Mouse (Mus musculus): ENCODE measurements around the gene Cavin1. TPM values are rescaled to one million over a fixed set of nuclear protein-coding genes. Genes with fewer than 3 reads are reported as not detected.
"Not testable (repeated sequence)": the region's sequence is repeated elsewhere in the genome, so short reads cannot be mapped to it uniquely, and the experiment has no call there.

The Cavin1 gene
- 21.9 and 24.6 TPM in 2 replicates for polyA plus RNA-seq (2016; fragmentation: Nextera tagmentation; extraction: Ambion mirVana)

DNA sequence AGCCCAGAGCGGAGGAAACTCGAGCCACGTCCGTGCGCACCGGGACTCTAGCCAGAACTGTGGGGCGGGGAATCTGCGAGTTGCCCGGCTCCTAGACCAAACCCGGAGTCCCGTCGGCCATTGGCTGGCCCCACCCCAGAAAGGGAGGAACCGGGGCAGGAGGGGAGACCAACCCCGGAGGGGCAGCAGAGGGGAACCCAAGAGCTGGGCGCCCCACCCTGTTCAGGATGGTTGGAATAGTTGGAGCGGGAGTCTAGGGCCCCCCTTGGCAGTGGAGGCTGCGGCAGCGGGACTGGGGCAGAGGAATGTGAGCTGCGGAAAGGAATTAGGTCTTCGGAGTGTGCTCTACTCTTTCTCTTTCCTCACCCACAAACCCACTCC is at the start of gene Cavin1:
Cavin1 (minus strand) TSS at position 331 of the 381 bp plus-strand sequence.
- peaks cover 97% of the 10 kb centered on the region for H3K27me3 ChIP-seq (ENCODE audit: low read depth, poor library complexity, severe bottlenecking)
- peaks cover 20% of the 10 kb centered on the region for H3K4me1 ChIP-seq
- peak within 1 kb of the TSS; percentile 56 for H3K27ac ChIP-seq
- no peaks in the 10 kb centered on the region for H3K36me3 ChIP-seq
- no peaks in the 10 kb centered on the region for H3K9me3 ChIP-seq (replicated peaks)
- DNase-seq (ENCODE audit: low spot score): peak; percentile 61
- 2% methylated on average over 20 of the region's 20 CpGs for WGBS
- H3K4me3 ChIP-seq: peak within 1 kb of the TSS; percentile 55

DNA sequence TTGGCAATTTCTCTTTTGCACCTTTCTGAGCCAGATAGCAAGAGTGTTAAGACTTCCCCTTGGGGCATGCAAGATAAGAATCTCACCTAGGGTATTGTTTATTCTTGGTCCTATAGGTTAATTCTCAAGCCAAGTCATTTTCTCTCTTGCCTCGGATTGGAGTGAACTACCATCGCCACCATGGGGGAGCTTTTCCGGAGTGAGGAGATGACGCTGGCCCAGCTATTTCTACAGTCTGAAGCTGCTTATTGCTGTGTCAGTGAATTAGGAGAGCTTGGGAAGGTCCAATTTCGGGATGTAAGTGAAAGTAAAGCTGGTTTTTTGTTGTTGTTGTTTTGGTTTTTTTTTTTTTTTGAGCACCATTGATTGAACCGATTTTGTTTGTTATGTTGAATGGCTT is 41.0 kb upstream of the Cavin1 start:
- H3K4me3 ChIP-seq: no peak overlapping the region
- WGBS: 87% methylated on average over 6 of the region's 6 CpGs
- peaks cover 33% of the 10 kb centered on the region for H3K36me3 ChIP-seq
- no peaks in the 10 kb centered on the region for H3K9me3 ChIP-seq (replicated peaks)
- no peak for DNase-seq (ENCODE audit: low spot score)
- H3K4me1 ChIP-seq: peaks cover 16% of the 10 kb centered on the region
- no peaks in the 10 kb centered on the region for H3K27me3 ChIP-seq (ENCODE audit: low read depth, poor library complexity, severe bottlenecking)
- H3K27ac ChIP-seq: no peak overlapping the region

DNA sequence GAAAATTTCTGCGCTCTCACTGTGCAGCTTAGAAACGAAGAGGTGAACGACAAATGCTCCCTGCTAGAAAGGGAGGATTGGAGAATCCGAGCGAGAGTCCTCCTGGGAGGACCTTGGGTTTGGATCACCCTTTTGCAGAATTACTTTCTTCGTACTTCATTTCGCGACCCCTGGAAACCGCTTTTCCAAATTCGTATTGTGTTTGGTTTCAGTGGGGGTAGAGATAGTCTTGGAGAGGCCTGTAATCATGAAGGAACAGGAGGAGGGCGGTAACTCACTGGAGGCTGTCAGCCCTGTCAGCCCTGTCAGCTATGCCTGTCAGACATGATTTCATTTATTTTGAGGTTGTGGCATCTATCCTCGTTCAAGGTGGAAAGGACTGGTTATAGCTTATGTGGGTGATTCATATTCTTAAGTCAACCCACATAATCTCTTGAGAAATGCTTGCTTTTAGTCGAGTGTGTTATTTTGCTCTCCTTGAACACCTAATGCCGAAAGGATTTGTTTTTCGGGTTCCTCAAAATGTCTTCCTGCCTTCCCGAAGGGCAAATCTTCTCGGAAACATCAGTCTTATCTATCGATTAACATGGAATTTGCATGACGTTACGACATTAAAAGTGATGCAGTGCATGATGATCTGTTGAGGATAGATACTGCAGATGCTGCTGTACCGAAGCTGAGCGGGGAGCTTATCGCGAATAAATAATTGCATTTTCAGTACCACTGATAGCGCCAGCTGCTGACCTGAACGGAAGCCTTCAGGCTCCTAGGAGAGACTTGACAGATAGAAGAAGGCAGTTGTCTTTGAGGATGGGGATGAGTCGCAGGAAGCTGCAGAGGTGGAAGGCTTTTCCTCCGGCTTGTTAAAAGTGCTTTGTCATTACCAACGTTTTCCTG is 39.4 kb upstream of the Cavin1 start:
- 17% methylated on average over 29 of the region's 29 CpGs for WGBS
- Histone ChIP-seq H3K4me3 (peak overlapping the region; percentile 77), H3K27me3 (ENCODE audit: low read depth, poor library complexity, severe bottlenecking) (peaks cover 4% of the 10 kb centered on the region; the same call in 1 of the 2 replicates), H3K4me1 (peaks cover 16% of the 10 kb centered on the region), H3K36me3 (peaks cover 25% of the 10 kb centered on the region), H3K9me3 (replicated peaks) (no peaks in the 10 kb centered on the region), H3K27ac (peak overlapping the region; percentile 86)
- no peak for DNase-seq (ENCODE audit: low spot score)

DNA sequence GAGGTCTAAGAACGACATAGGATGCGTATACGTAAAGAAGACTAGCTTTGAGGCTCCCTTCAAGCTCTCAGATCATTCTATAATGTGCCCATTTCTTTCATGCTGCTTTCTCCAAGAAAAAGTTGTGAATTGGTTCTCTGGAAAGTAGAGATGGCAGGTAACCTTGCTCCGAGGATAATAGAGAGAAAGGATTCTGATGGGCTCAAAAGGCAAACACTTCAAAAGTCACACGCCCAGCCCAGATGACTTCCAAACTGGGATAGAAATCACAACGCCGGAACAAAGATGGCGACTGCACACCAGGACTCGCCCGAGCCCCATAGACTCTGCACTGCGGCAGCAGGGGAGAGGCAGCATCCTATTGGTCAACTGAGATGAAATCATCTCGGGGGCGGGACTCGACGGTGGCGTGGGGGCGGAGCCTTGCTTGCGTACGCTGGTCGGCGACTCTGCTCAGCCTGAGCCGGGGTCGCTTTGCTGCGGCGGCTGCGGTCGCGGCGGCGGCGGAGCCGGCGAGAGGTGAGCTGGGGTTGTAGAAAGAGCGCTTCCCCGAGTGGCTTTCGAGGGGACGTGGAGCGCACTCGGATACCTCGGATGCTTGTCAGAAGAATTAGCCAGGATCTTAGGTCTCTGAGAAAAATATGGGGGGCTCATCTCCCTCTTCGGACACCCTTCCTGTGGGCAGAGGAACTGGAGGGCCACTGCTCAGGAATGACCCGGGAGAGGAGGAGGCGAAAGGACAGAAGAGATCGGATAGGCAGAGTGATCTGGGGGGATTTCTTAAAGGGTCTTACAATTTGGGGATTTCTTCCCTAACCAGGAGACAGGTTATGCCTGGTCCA is 38.6 kb upstream of the Cavin1 start, which contains the start of gene Atp6v0a1:
Atp6v0a1 (plus strand) TSS at position 407 of the 842 bp plus-strand sequence.
- whole genome bisulfite sequencing: 1% methylated on average over 44 of the region's 44 CpGs
- peaks cover 4% of the 10 kb centered on the region; the same call in 1 of the 2 replicates for H3K27me3 ChIP-seq (ENCODE audit: low read depth, poor library complexity, severe bottlenecking)
- H3K9me3 ChIP-seq (replicated peaks): no peaks in the 10 kb centered on the region
- H3K4me1 ChIP-seq: peaks cover 16% of the 10 kb centered on the region
- peak; percentile 94 for DNase-seq (ENCODE audit: low spot score)
- H3K27ac ChIP-seq: peak within 1 kb of the TSS; percentile 86
- H3K4me3 ChIP-seq: peak within 1 kb of the TSS; percentile 77
- peaks cover 17% of the 10 kb centered on the region for H3K36me3 ChIP-seq

DNA sequence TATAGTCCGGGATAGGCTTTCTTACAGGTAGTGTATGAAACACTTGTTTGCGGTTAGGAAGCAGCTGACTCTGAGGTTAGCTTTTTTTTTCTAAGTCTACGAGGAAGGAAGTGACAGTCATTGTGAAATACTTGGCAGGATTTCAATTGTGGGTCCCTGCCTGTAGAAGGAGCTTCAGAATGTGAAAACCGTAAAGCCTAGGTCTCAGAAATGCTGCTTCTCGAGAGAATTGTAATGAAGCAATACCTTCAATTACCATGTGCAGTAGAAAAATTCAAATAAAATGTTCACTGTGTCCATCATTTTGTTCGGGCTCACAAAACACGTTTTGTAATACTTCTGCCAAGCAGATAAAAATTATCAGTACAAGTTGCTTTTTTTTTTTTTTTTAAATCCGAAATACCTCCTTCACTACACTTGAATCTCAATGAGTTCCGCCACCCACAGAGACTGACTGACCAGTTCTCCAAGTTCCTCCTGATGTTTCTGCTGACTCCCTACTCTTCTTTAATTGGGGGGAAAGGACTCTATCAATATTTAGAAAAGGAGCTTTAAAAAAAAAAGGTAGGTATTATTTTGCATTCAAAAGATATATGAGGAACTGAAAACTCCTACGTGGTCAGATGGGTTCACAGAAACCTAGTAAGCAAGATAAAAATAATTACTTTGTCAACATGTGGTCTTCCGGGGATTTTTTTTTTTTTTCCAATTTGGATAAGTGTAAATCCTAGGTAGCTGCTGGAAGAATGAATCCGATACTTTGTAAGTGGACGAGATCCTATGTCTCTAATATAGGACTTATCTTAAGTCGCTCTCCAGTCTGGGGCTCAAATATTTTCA is 37.7 kb upstream of the Cavin1 start:
- peak overlapping the region; percentile 86 for H3K27ac ChIP-seq
- peaks cover 9% of the 10 kb centered on the region for H3K36me3 ChIP-seq
- peak overlapping the region; percentile 77 for H3K4me3 ChIP-seq
- H3K9me3 ChIP-seq (replicated peaks): no peaks in the 10 kb centered on the region
- peaks cover 4% of the 10 kb centered on the region; the same call in 1 of the 2 replicates for H3K27me3 ChIP-seq (ENCODE audit: low read depth, poor library complexity, severe bottlenecking)
- no peak for DNase-seq (ENCODE audit: low spot score)
- peaks cover 16% of the 10 kb centered on the region for H3K4me1 ChIP-seq
- WGBS: 62% methylated on average over 14 of the region's 14 CpGs

DNA sequence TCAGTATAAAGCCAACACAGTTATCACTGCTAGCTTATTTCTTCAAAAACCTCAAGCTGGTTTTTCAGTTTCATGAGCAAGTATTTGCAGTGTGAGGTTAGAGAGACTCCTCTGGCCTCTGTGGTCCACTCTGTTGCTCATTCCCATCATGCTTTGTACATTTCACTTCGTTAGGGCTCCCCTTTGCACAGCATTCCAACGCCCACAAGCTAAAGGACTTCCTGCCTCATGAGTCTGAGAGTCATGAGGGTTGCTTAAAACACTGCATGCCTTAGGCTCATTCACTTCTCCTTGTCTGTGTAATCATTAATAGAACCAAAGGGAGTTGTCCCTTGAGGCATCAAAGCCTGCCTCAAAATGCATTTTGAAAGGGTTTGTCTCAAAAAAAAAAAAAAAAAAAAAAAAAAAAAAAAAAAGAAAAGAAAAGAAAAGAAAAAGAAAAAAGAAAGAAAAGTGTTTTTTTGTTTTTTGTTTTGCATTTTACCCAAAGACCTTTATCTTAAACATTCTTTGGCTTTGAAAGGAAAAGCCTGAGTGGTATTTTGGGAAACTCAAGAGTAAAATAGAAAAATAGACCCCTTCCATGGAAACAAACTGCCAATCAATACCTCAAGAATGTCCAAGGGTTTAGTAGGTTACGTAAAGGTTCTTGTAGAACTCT is 32.5 kb upstream of the Cavin1 start:
- 54% methylated on average over 3 of the region's 3 CpGs for WGBS
- no peak overlapping the region for H3K4me3 ChIP-seq
- H3K4me1 ChIP-seq: no peaks in the 10 kb centered on the region
- no peaks in the 10 kb centered on the region for H3K9me3 ChIP-seq (replicated peaks)
- DNase-seq (ENCODE audit: low spot score): no peak
- peaks cover 18% of the 10 kb centered on the region; the same call in 1 of the 2 replicates for H3K27me3 ChIP-seq (ENCODE audit: low read depth, poor library complexity, severe bottlenecking)
- H3K36me3 ChIP-seq: no peaks in the 10 kb centered on the region
- no peak overlapping the region for H3K27ac ChIP-seq

DNA sequence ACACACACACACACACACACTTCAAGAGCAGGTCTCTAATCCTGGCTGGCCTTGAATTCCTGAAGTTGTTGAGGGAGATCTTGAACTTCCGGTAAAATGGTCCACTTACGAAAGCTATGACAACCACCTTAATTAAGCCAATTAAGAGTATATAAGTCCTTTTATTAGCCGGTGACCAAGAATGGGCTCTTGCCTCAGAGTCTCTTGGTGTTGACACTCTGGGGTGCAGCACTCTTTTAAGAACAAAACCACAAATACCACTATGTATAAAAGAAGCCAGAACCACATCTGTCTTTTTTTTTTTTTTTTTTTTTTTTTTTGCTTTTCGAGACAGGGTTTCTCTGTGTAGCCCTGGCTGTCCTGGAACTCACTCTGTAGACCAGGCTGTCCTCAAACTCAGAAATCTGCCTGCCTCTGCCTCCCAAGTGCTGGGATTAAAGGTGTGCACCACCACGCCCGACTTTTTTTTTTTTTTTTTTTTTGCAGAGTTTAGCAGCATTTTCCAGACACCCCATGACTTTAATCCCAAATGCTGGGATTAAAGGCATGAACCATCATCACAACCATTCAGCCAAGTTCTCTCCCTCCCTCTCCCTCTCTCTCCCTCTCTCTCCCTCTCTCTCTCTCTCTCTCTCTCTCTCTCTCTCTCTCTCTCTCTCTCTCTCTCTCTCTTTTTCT is 31.3 kb upstream of the Cavin1 start:
- H3K27me3 ChIP-seq (ENCODE audit: low read depth, poor library complexity, severe bottlenecking): peaks cover 18% of the 10 kb centered on the region; the same call in 1 of the 2 replicates
- H3K4me3 ChIP-seq; H3K9me3 ChIP-seq (replicated peaks); H3K36me3 ChIP-seq; H3K27ac ChIP-seq; H3K4me1 ChIP-seq; DNase-seq (ENCODE audit: low spot score): not testable (repeated sequence)
- 76% methylated on average over 6 of the region's 6 CpGs for WGBS

DNA sequence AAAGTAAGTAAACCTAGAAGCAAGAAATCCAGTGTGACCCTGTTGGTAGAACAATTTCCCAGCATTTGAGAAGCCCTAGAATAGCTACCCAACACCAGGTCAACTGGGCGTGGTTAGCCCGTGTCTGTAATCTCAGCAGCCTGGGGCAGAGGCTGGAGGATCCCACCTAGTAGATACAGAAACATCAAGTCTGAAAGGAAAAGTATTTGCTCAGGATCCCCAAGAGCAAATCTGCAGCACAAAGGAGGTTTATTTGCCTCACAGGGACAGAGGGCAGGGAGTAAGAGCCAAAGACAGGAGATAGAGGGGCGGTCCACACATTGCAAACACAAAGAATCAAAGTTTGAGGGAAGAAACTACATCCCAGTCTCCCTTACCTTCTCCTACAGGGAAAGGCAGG is 28.6 kb upstream of the Cavin1 start:
- Histone ChIP-seq H3K4me1 (no peaks in the 10 kb centered on the region), H3K27ac (no peak overlapping the region), H3K4me3 (no peak overlapping the region), H3K36me3 (no peaks in the 10 kb centered on the region), H3K9me3 (replicated peaks) (no peaks in the 10 kb centered on the region), H3K27me3 (ENCODE audit: low read depth, poor library complexity, severe bottlenecking) (peaks cover 19% of the 10 kb centered on the region; the same call in 1 of the 2 replicates)
- no peak for DNase-seq (ENCODE audit: low spot score)
- 66% methylated on average over 3 of the region's 3 CpGs for WGBS

DNA sequence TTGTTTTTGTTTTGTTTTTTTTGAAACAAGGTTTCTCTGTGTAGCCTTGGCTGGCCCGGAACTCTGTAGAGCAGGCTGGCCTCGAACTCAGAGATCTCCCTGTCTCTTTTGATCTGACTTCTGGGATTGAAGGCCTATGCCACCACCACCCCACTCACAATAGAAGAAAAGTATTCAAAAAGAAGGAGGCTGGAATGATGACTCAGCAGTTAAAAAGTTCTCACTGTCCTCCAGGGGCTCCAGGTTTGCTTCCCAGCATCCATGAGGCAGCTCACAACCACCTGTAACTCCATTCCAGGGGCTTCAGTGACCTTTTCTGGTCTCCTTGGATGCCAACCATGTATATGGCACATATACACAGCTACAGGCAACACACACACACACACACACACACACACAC is 28.1 kb upstream of the Cavin1 start:
- Histone ChIP-seq H3K27me3 (ENCODE audit: low read depth, poor library complexity, severe bottlenecking) (peaks cover 19% of the 10 kb centered on the region; the same call in 1 of the 2 replicates), H3K4me3 (no peak overlapping the region), H3K4me1 (no peaks in the 10 kb centered on the region), H3K36me3 (no peaks in the 10 kb centered on the region), H3K27ac (no peak overlapping the region), H3K9me3 (replicated peaks) (no peaks in the 10 kb centered on the region)
- WGBS: 88% methylated on average over 2 of the region's 2 CpGs
- no peak for DNase-seq (ENCODE audit: low spot score)

DNA sequence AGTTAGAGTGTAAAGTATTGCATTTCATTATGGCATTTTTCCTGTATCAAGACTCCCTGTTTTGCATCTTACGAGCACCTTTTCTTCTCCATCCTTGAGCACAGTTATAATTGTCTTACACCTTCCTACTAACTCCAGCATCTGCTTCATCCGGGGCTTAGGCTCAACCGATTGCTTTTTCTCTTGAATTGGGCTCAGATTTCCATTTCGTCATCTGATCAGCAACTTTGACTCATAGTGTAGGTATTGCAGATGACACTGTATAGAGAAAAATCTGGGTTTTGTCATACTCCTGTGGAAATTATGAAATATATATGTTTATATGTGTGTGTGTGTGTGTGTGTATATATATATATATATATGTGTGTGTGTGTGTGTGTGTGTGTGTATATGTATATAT is 25.8 kb upstream of the Cavin1 start:
- H3K4me3 ChIP-seq: no peak overlapping the region
- H3K4me1 ChIP-seq: no peaks in the 10 kb centered on the region
- 90% methylated on average over 4 of the region's 4 CpGs for WGBS
- peaks cover 19% of the 10 kb centered on the region; the same call in 1 of the 2 replicates for H3K27me3 ChIP-seq (ENCODE audit: low read depth, poor library complexity, severe bottlenecking)
- no peaks in the 10 kb centered on the region for H3K9me3 ChIP-seq (replicated peaks)
- no peak for DNase-seq (ENCODE audit: low spot score)
- no peaks in the 10 kb centered on the region for H3K36me3 ChIP-seq
- no peak overlapping the region for H3K27ac ChIP-seq

DNA sequence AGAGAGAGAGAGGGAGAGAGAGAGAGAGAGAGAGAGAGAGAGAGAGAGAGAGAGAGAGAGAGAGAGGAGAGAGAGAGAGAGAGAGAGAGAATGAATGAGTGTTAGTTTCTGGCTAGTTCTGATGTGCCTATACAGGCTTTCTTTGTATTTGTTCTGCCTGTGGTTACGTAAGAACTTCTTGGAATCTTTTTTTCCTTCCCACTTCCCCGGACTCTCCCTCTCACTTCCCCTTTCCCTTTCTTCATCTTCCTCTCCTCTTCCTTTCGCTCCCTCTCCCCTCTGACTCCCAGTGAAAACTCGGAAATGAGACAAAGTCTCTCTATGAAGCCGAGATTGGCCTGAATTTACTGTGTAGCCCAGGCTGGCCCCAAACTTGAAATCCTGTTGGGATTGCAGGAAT is 24.0 kb upstream of the Cavin1 start:
- Histone ChIP-seq H3K27ac (no peak overlapping the region), H3K36me3 (no peaks in the 10 kb centered on the region), H3K4me1 (no peaks in the 10 kb centered on the region), H3K27me3 (ENCODE audit: low read depth, poor library complexity, severe bottlenecking) (peaks cover 6% of the 10 kb centered on the region; the same call in 1 of the 2 replicates), H3K9me3 (replicated peaks) (no peaks in the 10 kb centered on the region), H3K4me3 (no peak overlapping the region)
- WGBS: 77% methylated on average over 5 of the region's 5 CpGs
- DNase-seq (ENCODE audit: low spot score): no peak
